In the genomic region with DNA sequence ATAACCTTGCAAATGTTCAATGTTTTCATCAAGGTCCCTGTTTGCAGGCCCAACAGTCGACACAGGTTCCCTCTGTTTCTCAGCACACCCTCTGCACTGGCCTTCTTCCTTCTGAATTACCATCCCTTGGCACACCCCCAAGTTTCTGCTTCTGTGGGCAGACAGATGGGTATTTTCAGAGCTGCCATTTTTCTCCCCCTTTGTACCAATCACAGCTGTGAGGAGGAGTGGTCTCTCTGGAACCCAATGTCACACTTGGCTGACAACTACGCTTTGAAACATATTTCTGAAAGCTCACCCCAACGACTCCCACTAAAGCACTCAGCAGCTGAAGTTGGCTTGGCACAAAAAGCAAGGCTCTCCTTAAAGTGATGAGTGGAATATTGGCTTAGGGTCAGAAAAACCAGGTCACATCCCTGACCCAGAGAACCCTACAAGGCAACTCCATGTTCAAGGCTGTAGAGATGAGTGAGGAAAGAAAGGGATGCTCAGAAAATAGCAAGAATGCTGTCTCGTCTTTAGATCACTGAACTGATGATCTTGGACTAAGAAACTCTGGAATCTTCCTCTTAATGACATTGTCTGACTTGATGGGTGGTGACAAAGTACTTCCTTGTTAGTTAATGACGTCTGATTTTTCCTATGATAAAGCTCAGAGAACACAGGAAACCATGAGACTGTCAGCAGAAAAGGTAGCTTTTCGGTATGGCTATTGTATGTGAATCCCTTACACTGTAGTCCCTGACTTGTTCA, we compare ENCODE assay signal across 9 mouse cellular contexts. TPM values are rescaled to one million over a fixed set of nuclear protein-coding genes. Genes with fewer than 3 reads are reported as not detected.
DNase-seq lines count a peak whose midpoint lies in the region; TF ChIP-seq lines count a peak whose summit lies in the region.
"Had no signal": no experiment of that assay in that cellular context is flagged by ENCODE, and none has a peak within 500 bp of the region (broad histone marks: within the 10 kb centered on the region; RNA-seq: fewer than 3 reads in every experiment).

No protein-coding gene starts in this region.

- no peak overlapping the region for H3K27ac ChIP-seq in thymus, adult 2 months (ENCODE audit: control insufficient read depth, insufficient read depth, low read length)

- 73% methylated on average over 6 of the region's 6 CpGs for WGBS in thymus, adult 2 months

- H3K36me3 ChIP-seq in thymus, adult 2 months (ENCODE audit: control insufficient read depth, insufficient read depth, low read length), result no peaks in the 10 kb centered on the region
- H3K36me3 ChIP-seq: G1E had no signal

- no peaks in the 10 kb centered on the region for H3K27me3 ChIP-seq in thymus, adult 2 months (ENCODE audit: control insufficient read depth, insufficient read depth, low read length)

- H3K4me3 ChIP-seq in thymus, adult 2 months (ENCODE audit: control insufficient read depth, insufficient read depth, low read length), result no peak overlapping the region

- no peaks in the 10 kb centered on the region for H3K4me1 ChIP-seq in thymus, adult 2 months (replicated peaks; ENCODE audit: control insufficient read depth, insufficient read depth, low read length)

- DNase-seq in kidney, postnatal 10 days, result peak; percentile 10
- no peak for DNase-seq in kidney, adult 18-20 months
- DNase-seq in brain, embryonic 14.5 days (ENCODE audit: low read depth), result peak; percentile 85
- peak; percentile 24 for DNase-seq in layer of hippocampus, adult 9-10 months (ENCODE audit: low spot score)
- DNase-seq in right cerebral cortex, adult 2 months (ENCODE audit: low spot score in 2 of 2), result peak; percentile 60 to 67
- DNase-seq in thymus, adult 2 months, result no peak
- no peak for DNase-seq in spleen, postnatal 36 days (ENCODE audit: low spot score in 2 of 2)
- DNase-seq in urinary bladder, postnatal 10 days (ENCODE audit: low spot score), result no peak

- TF ChIP-seq CTCF in brain, embryonic 14.5 days (IDR thresholded peaks at IDR 0.05; ENCODE audit: borderline replicate concordance, extremely low read depth, insufficient read depth, insufficient read length), result no peak
- no peak for TF ChIP-seq CTCF in thymus, adult 2 months (IDR thresholded peaks at IDR 0.05; ENCODE audit: borderline replicate concordance, control insufficient read depth, extremely low read depth, insufficient read depth, low read length, poor library complexity)

- TF ChIP-seq POLR2A in brain, embryonic 14.5 days (IDR thresholded peaks at IDR 0.05; ENCODE audit: borderline replicate concordance, extremely low read depth, insufficient read depth, insufficient read length, poor library complexity, severe bottlenecking), result no peak
- no peak for TF ChIP-seq POLR2A in thymus, adult 2 months (IDR thresholded peaks at IDR 0.05; ENCODE audit: control insufficient read depth, extremely low read depth, insufficient read depth, low read length, poor library complexity)

RNA-seq across cellular contexts. Expression of gene Itgb8, which starts 31.7 kb away (rescaled TPM):
- 7.0 and 10.1 TPM in 2 replicates for polyA plus RNA-seq in brain, embryonic 14.5 days (2012; rRNA removed)
- 0.50 and 0.61 TPM in 2 replicates for polyA plus RNA-seq in thymus, adult 2 months (2012; rRNA removed)
- polyA plus RNA-seq: G1E had no signal

Comparison
In these comparisons a context has a peak if more than half of its experiments do, and no peak if none do; other contexts are left out.
1. DNase-seq: peak in kidney, postnatal 10 days (single experiment), brain, embryonic 14.5 days (single experiment), layer of hippocampus, adult 9-10 months (single experiment) and right cerebral cortex, adult 2 months (2 of 2); none in kidney, adult 18-20 months (single experiment), thymus, adult 2 months (single experiment), spleen, postnatal 36 days (0 of 2) and urinary bladder, postnatal 10 days (single experiment).